Mouse (Mus musculus) cerebellum, adult 11 months (tissue): Measurements from ENCODE around the gene Gm12184.
"Not testable (repeated sequence)": the region's sequence is repeated elsewhere in the genome, so short reads cannot be mapped to it uniquely, and the experiment has no call there.

Experiments
- DNase-seq: peaks from one replicate; pipeline ENCODE4 v3.0.0; 2022

Gene Gm12184

GRCm38 (mm10) chr11:48798984-48799920 lies 27.2 kb downstream of the Gm12184 start:
- no peak for DNase-seq

DNA sequence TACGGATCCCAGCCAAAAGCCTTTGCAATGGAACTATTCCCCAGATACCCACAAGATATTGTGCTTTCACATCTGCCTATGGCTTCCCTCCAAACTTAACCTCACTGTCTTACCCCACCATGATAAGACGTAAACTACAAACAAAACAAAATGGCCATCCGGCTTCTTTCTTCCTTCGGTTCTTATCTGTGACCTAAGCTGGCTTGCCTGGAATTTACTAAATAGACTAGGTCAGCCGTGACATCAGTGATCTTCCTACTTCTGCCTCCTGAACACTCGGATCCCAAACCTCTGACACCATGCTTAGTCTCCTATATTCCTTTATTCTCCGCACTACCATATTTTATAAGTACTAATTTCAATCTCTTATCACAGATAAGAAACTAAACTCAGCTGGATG lies 28.1 kb downstream of the Gm12184 start:
- DNase-seq, result no peak

DNA sequence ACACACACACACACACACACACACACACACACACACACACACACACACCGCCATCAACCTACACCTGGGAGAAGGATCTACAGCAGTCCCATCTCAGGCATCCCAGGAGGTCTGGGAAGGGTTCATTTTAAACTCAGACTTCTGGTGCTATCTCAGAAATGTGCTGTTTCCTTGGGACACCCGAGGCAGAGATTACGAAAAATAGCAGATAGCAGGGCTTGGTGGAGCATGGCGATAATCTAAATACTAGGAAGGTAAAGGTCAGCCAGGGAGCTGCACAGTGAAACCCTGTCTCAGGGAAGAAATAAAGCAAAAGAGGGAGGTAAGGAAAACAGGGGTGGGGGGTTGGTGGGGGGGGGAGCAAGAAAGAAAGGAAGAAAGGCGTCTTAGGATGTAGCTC lies 29.2 kb downstream of the Gm12184 start:
- no peak for DNase-seq

DNA sequence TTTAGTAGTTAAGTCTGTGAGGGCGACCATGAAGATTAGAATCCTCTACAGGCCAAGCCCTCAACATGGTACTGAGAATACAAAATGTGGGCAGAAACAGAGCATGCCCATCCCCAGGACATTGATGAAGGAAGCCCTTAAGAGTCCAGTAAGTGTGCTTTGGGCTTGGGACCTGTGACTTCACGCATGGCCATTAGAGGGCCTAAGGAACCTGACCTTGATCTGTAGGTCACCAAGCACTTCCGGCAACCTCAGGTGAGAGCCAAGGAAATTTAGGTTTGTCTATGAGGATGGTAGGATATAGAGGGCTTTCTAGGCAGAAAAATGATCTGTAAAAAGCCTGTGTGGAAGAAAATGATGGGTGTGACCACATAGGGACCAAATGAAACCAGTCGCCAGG lies 30.2 kb downstream of the Gm12184 start:
- no peak for DNase-seq

GRCm38 (mm10) chr11:48795221-48795620 lies 31.2 kb downstream of the Gm12184 start:
- no peak for DNase-seq

DNA sequence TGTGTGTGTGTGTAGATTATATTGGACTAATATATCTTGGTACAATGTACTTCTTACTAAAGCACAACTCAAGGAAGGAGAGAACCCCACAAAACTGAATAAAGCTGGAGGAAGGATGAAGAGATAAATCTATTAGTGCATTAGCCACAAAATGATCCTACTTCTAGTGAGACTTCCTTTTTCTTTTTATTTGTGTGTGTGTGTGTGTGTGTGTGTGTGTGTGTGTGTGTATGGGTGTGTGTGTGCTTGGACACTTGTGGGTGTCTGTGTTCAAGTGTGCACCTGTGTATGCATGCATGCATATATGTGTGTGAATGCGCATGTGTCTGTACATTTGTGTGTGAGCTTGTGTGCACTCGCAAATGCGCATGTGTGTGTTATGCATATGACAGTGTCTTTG lies 33.3 kb downstream of the Gm12184 start:
- no peak for DNase-seq

- not testable (repeated sequence) for DNase-seq
Observed at GRCm38 (mm10) chr11:48791894-48792293, 34.6 kb downstream of the Gm12184 start.

- DNase-seq, result no peak
Observed at GRCm38 (mm10) chr11:48790946-48791345, 35.5 kb downstream of the Gm12184 start.

- DNase-seq, result peak; percentile 79
Observed at GRCm38 (mm10) chr11:48789973-48790823, 36.3 kb downstream of the Gm12184 start.

GRCm38 (mm10) chr11:48789215-48789614 lies 37.2 kb downstream of the Gm12184 start:
- DNase-seq, result no peak

GRCm38 (mm10) chr11:48788311-48789089 lies 38.0 kb downstream of the Gm12184 start:
- DNase-seq, result peak; percentile 76

DNA sequence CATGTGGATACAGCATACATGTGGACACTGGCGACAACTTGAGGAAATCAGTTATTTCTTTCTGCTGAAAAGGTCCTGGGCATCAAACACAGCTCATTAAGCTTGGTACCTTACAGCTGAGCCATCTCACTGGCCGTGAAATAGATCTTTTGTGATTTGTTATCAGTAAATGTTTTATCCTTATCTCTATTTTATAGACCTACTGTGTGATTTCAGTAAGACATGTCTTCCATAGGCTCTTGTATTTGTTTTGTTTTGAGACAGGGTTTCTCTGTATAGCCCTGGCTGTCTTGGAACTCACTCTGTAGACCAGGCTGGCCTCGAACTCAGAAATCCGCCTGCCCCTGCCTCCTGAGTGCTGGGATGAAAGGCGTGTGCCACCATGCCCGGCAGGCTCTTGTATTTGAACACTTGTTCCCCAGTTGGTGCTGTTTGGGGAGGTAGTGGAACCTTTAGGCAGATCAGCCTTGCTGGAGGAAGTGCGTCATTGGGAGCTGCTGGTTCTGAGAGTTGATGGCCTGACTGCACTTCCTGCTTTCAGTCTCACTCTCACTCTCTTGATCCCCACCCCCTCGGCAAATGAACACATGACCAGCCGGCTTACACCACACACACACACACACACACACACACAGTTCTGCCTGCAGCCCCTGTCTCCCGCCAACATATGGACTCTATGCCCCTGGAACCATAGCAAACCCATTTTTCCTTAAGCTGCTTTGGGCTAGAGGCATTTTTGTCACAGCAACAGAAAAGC lies 38.8 kb downstream of the Gm12184 start:
- no peak for DNase-seq

- no peak for DNase-seq
Observed at GRCm38 (mm10) chr11:48782243-48782642, 44.2 kb downstream of the Gm12184 start.

DNA sequence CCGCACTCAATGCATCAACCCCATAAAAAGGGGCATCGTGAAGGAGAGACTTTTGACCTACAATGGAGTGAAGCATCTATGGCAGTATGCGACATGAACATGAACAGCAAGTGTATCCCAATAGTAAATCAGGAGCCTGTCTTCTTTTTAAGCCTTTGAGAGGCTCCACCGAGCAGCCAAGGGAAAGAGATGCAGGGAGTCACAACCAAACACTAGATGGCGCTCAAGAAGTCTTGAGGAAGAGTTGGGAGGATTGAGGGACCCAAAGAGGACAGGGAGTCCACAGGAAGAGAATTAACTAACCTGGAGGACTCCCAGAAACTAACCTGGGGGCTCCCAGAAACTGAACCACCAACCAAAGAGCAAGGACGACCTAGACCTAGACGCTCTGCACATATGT lies 47.0 kb downstream of the Gm12184 start:
- DNase-seq, result no peak

- no peak for DNase-seq
Observed at GRCm38 (mm10) chr11:48777303-48777702, 49.2 kb downstream of the Gm12184 start.

DNA sequence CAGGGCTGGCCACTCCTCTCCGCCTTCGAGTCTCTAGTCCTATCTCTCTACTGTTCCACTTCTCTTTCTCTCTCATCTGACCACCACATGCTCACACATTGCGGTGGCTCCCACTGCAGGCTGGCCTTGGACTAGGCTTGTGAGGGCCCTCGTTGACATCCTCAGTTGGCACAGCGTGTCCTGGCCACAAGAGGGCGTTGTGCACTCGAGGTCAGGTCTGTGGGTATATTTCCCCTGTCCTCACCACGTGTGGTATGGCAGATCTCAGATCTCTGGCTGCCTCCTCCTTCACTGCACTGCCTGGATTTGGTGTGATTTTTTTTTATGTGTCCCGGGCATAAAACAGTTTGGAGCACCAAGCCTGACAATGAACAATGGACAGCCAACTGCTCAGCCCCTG lies 49.8 kb downstream of the Gm12184 start:
- DNase-seq, result no peak

DNA sequence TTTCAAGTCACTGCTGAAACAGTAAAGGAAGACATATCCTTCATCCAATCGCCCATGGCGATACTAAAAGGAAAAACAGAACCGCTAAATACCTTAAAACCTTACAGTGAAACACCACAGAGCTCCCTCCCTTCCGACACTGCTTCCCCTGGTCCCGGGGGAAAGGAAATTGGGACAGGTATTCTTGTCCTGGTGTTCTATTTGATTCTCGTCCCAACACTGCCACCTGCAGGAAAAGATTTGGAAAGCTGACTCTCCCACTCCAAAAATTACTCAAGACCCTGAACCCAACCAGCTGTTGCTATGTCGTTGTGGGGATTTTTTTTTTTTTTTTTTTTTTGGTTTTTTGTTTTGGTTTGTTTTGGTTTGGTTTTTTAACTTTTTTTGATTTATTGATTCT lies 51.0 kb downstream of the Gm12184 start:
- DNase-seq, result no peak
